16 mouse cellular contexts compared by ENCODE assay signal in the genomic region with DNA sequence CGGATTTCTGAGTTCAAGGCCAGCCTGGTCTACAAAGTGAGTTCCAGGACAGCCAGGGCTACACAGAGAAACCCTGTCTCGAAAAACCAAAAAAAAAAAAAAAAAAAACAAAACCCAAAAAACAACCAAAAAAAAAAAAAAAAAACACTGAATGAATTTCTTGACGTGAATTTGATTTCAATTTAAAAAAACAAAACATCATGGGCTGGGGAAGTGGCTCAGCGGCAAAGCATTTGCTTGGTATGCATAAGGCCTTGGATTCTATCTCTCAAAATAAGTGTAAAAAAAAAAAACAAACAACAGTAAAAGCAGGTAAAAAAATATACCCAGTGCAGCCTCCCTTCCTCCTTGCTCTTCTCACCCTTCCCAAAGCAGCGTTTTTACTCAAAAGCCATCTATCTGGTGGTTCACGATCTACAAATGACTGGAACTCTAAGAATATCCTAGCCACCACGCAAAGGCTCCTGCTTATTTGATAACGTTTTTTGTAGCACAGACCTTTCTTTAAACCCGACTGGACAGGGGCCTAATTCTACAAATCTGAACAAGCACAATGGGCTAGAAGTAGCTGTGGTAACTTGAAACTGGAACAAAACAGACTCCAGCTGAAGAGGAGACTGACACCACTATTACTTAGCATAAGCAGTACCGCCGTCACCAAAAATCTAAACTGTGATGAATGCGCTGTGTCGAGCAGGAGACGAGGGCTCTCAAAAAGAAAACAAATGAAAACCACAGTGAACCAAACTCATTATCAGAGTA. TPM values are rescaled to one million over a fixed set of nuclear protein-coding genes. Genes with fewer than 3 reads are reported as not detected.
DNase-seq lines count a peak whose midpoint lies in the region; ATAC-seq lines count a peak whose summit lies in the region.
"Had no signal": no experiment of that assay in that cellular context is flagged by ENCODE, and none has a peak within 500 bp of the region (broad histone marks: within the 10 kb centered on the region; RNA-seq: fewer than 3 reads in every experiment).

No protein-coding gene starts in this region.

- peak overlapping the region; percentile 99 for H3K9ac ChIP-seq in liver, embryonic 12.5 days
- H3K9ac ChIP-seq: hindbrain, embryonic 15.5 days; limb, embryonic 12.5 days had no signal

- peak overlapping the region; percentile 78 for H3K4me2 ChIP-seq in liver, embryonic 12.5 days
- H3K4me2 ChIP-seq: hindbrain, embryonic 15.5 days; limb, embryonic 12.5 days; midbrain, embryonic 11.5 days had no signal

- H3K4me1 ChIP-seq in erythroblast, embryonic 14.5 days (ENCODE audit: control insufficient read depth), result peaks cover 66% of the 10 kb centered on the region
- H3K4me1 ChIP-seq in megakaryocyte, embryonic 14.5 days, result peaks cover 61% of the 10 kb centered on the region
- H3K4me1 ChIP-seq in liver, embryonic 12.5 days, result peaks cover 71% of the 10 kb centered on the region

- H3K27ac ChIP-seq in liver, embryonic 12.5 days, result peak overlapping the region; percentile 55
- H3K27ac ChIP-seq: hindbrain, embryonic 15.5 days; limb, embryonic 12.5 days; stomach, postnatal 0 days had no signal

- no peak for DNase-seq in thymus, postnatal 36 days
- no peak for DNase-seq in left cerebral cortex, adult 11 months (ENCODE audit: low spot score)
- DNase-seq: adrenal gland, adult 8-10 months; gastrocnemius, postnatal 36 days; layer of hippocampus, adult 9-11 months; right cerebral cortex, postnatal 4 days had no signal

- H3K4me3 ChIP-seq in erythroblast, embryonic 14.5 days (replicated peaks), result peak overlapping the region; percentile 99
- peak overlapping the region; percentile 88 for H3K4me3 ChIP-seq in megakaryocyte, embryonic 14.5 days (replicated peaks)
- H3K4me3 ChIP-seq in liver, embryonic 12.5 days, result peak overlapping the region; percentile 99
- H3K4me3 ChIP-seq: hindbrain, embryonic 15.5 days; limb, embryonic 12.5 days had no signal

- 54% methylated on average over 14 of the region's 14 CpGs for WGBS in liver, embryonic 12.5 days (ENCODE audit: insufficient replicate concordance)

- H3K9me3 ChIP-seq in erythroblast, embryonic 14.5 days (ENCODE audit: control insufficient read depth, low read length), result no peaks in the 10 kb centered on the region
- H3K9me3 ChIP-seq in megakaryocyte, embryonic 14.5 days, result no peaks in the 10 kb centered on the region
- no peaks in the 10 kb centered on the region for H3K9me3 ChIP-seq in liver, embryonic 12.5 days (replicated peaks)
- H3K9me3 ChIP-seq: hindbrain, embryonic 15.5 days; limb, embryonic 12.5 days had no signal

- H3K36me3 ChIP-seq in erythroblast, embryonic 14.5 days (ENCODE audit: control insufficient read depth), result peaks cover 65% of the 10 kb centered on the region
- H3K36me3 ChIP-seq in megakaryocyte, embryonic 14.5 days (replicated peaks; ENCODE audit: low read length), result peaks cover 30% of the 10 kb centered on the region
- peaks cover 50% of the 10 kb centered on the region for H3K36me3 ChIP-seq in liver, embryonic 12.5 days
- H3K36me3 ChIP-seq: hindbrain, embryonic 15.5 days had no signal

- ATAC-seq in erythroblast, adult 5-6 weeks (replicated peaks; ENCODE audit: low FRiP score, poor library complexity, severe bottlenecking), result no peak
- ATAC-seq in megakaryocyte, adult 5-6 weeks (ENCODE audit: poor library complexity, severe bottlenecking), result no peak
- no peak for ATAC-seq in liver, embryonic 12.5 days
- no peak for ATAC-seq in megakaryocyte-erythroid progenitor cell, adult 5-6 weeks (replicated peaks; ENCODE audit: low FRiP score, low TSS enrichment, poor library complexity, severe bottlenecking)

- H3K27me3 ChIP-seq in erythroblast, embryonic 14.5 days (ENCODE audit: control insufficient read depth), result no peaks in the 10 kb centered on the region
- no peaks in the 10 kb centered on the region for H3K27me3 ChIP-seq in megakaryocyte, embryonic 14.5 days (replicated peaks)
- H3K27me3 ChIP-seq in liver, embryonic 12.5 days (replicated peaks), result no peaks in the 10 kb centered on the region
- H3K27me3 ChIP-seq: hindbrain, embryonic 15.5 days; limb, embryonic 12.5 days had no signal

RNA-seq across cellular contexts. Expression of a gene that starts 2.8 kb away (rescaled TPM):
- 4.8 TPM in 2 replicates for polyA plus RNA-seq in erythroblast, embryonic 14.5 days (2012)
- 57.5 and 58.4 TPM in 2 replicates for total RNA-seq in erythroblast, adult 5-6 weeks (2015; ENCODE audit: low replicate concordance)
- total RNA-seq in erythroblast, adult 5-6 weeks (2017; ENCODE audit: low replicate concordance), result 82.4 and 107 TPM in 2 replicates
- polyA plus RNA-seq in megakaryocyte, embryonic 14.5 days (2012; ENCODE audit: insufficient read depth, low replicate concordance), result 3.0 and 15.0 TPM in 2 replicates
- 87.6 and 93.5 TPM in 2 replicates for total RNA-seq in megakaryocyte, adult 5-6 weeks (2015)
- 121 and 127 TPM in 2 replicates for total RNA-seq in megakaryocyte, adult 5-6 weeks (2017)
- polyA plus RNA-seq in liver, embryonic 12.5 days (2016; fragmentation: Nextera tagmentation; extraction: Ambion mirVana), result 109 and 111 TPM in 2 replicates
- 28.4 and 42.0 TPM in 2 replicates for total RNA-seq in megakaryocyte-erythroid progenitor cell, adult 5-6 weeks (2014; fragmentation: Nextera tagmentation)
- 46.9 and 50.6 TPM in 2 replicates for total RNA-seq in megakaryocyte-erythroid progenitor cell, adult 5-6 weeks (2017)

RNA-seq across cellular contexts. Expression of a gene that starts 11.2 kb away (rescaled TPM):
- 0.20 and 0.47 TPM in 2 replicates for polyA plus RNA-seq in erythroblast, embryonic 14.5 days (2012)
- 25.1 and 32.1 TPM in 2 replicates for total RNA-seq in erythroblast, adult 5-6 weeks (2015; ENCODE audit: low replicate concordance)
- 25.4 and 38.9 TPM in 2 replicates for total RNA-seq in erythroblast, adult 5-6 weeks (2017; ENCODE audit: low replicate concordance)
- polyA plus RNA-seq in megakaryocyte, embryonic 14.5 days (2012; ENCODE audit: insufficient read depth, low replicate concordance), result 0.47 TPM in 1 of 2 replicates, not detected in the other
- 22.8 and 23.3 TPM in 2 replicates for total RNA-seq in megakaryocyte, adult 5-6 weeks (2015)
- 18.0 and 27.4 TPM in 2 replicates for total RNA-seq in megakaryocyte, adult 5-6 weeks (2017)
- 15.0 and 15.9 TPM in 2 replicates for polyA plus RNA-seq in liver, embryonic 12.5 days (2016; fragmentation: Nextera tagmentation; extraction: Ambion mirVana)
- 42.8 and 42.9 TPM in 2 replicates for total RNA-seq in megakaryocyte-erythroid progenitor cell, adult 5-6 weeks (2014; fragmentation: Nextera tagmentation)
- 49.8 and 50.6 TPM in 2 replicates for total RNA-seq in megakaryocyte-erythroid progenitor cell, adult 5-6 weeks (2017)
